Mouse (Mus musculus) heart, adult 2 months (tissue): ENCODE results near the gene Fkbp9.

ENCODE experiments used
- CTCF ChIP-seq: fragments of 200-600 bp; IDR thresholded peaks from 2 replicates; pipeline ENCODE4 v1.8.1; 2022; ENCODE audit warnings: antibody characterized with exemption, mild to moderate bottlenecking, moderate library complexity
- POLR2A ChIP-seq: fragments of 200-500 bp; IDR thresholded peaks from 2 replicates; pipeline ENCODE4 v1.6.1; 2011; ENCODE audit warnings: mild to moderate bottlenecking, low read depth, low read length, control low read depth; ENCODE audit not compliant: insufficient read depth

- no peak for TF ChIP-seq CTCF
- TF ChIP-seq POLR2A, result no peak
Measured at GRCm38 (mm10) chr6:56910910-56911309, 79.1 kb downstream of the Fkbp9 start.
